Mouse (Mus musculus): ENCODE measurements around the gene Xirp1. TPM values are rescaled to one million over a fixed set of nuclear protein-coding genes. Genes with fewer than 3 reads are reported as not detected.

The Xirp1 gene
- polyA plus RNA-seq, 1 experiment, result 3.5 TPM

DNA sequence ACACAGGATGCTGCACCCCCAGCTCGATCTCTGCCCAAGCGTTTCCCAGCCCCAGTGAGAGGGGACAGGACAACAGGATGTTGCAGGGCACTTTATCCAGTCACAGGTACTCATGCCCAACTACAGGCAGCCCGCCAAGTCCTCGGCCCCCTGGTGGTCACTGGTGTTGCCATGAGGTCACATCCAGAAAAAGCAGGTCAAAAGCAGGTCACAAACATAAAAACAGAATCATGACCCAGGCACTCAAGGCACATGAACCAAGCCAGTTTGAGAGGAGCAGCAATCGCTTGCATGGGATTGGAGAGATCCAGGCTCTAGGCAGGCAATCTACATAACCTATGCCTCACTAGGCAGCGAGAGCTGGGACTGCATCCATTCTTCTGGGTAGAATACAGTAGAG is 53.2 kb downstream of the Xirp1 start:
- H3ac ChIP-seq (ENCODE audit: control insufficient read depth, insufficient read length, low read depth), result no peak overlapping the region
- TF ChIP-seq FOSL1 (IDR thresholded peaks at IDR 0.05; ENCODE audit: insufficient read depth, low read length, poor library complexity, severe bottlenecking), result no peak
- TF ChIP-seq MYOG (IDR thresholded peaks at IDR 0.05; ENCODE audit: control insufficient read depth, extremely low read depth, insufficient read length), result no peak
- no peak for TF ChIP-seq CTCF (IDR thresholded peaks at IDR 0.05; ENCODE audit: control insufficient read depth, insufficient read depth, insufficient read length)
- TF ChIP-seq CEBPB (IDR thresholded peaks at IDR 0.05; ENCODE audit: low read depth), result no peak
- TF ChIP-seq USF1 (IDR thresholded peaks at IDR 0.05; ENCODE audit: low read depth), result no peak
- TF ChIP-seq MAX (IDR thresholded peaks at IDR 0.05), result no peak
- TF ChIP-seq MYOD1 (IDR thresholded peaks at IDR 0.05; ENCODE audit: control insufficient read depth, insufficient read length, low read depth), result no peak

DNA sequence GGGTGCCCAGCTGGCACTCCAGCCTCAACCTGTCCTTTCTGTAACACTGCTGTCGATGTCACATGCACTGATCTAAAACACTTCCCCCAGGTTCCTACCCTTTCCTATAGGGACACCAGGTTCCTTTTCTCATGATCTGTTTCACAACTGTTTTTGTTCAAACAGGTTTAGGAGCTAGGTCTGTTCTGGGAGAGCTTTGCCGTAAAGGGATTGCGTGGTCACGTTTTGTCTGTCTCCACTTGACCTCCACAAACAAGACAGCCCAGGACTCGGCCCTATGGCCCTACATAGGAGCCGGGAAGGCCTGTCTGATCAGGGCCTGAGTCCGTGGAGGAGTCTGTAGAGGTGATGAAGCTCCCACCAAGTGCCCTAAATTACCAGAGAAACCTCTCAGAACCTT is 53.6 kb downstream of the Xirp1 start:
- Histone ChIP-seq H3ac (ENCODE audit: control insufficient read depth, insufficient read length, low read depth) (no peak overlapping the region), H3K4me3 (ENCODE audit: insufficient read depth, poor library complexity, severe bottlenecking) (no peak overlapping the region), H3K27me3 (ENCODE audit: control insufficient read depth, insufficient read depth, insufficient read length) (no peaks in the 10 kb centered on the region), H3K79me3 (ENCODE audit: low read depth) (no peaks in the 10 kb centered on the region), H3K36me3 (ENCODE audit: control insufficient read depth, insufficient read depth) (peaks cover 26% of the 10 kb centered on the region), H3K79me2 (ENCODE audit: control insufficient read depth, insufficient read depth) (no peaks in the 10 kb centered on the region)
- TF ChIP-seq CEBPB (IDR thresholded peaks at IDR 0.05; ENCODE audit: low read depth), result no peak

More for the DNA sequence above, 53.2 kb downstream of the Xirp1 start:
- Histone ChIP-seq H3K4me3 (ENCODE audit: insufficient read depth, poor library complexity, severe bottlenecking) (no peak overlapping the region), H3K36me3 (ENCODE audit: control insufficient read depth, insufficient read depth) (peaks cover 30% of the 10 kb centered on the region), H3K27me3 (ENCODE audit: control insufficient read depth, insufficient read depth, insufficient read length) (no peaks in the 10 kb centered on the region), H3K79me3 (ENCODE audit: low read depth) (no peaks in the 10 kb centered on the region), H3K79me2 (ENCODE audit: control insufficient read depth, insufficient read depth) (no peaks in the 10 kb centered on the region)

DNA sequence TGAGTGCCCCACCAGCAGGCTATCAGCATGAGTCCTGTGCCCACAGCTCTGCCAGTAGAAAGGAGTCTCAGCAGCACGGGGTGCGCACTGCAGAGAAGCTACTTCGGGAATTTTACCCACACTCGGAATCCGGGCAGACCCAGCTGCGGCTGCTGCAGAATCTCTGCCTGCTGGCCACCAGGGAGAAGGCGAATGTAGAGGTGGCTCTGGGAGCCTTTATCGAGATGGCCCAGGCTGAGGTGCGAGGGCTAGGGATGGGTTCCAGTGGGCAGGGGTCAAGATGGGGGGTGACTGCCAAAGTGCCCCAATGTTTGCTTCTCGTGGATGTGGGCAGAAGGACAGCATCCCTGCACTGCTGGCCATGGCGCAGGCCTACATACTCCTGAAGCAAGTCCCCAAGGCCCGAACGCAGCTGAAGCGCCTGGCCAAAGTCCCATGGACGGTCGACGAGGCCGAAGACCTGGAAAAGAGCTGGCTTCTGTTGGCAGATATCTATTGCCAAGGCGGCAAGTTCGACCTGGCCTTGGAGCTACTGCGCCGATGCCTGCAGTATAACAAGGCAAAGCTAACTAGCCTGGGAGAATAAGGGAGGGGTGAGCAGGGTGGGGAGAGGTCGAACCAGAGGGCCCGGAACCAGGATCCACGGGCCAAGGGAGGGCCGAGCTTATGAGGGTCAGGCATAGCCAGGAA is 57.0 kb downstream of the Xirp1 start:
- TF ChIP-seq MYOD1 (IDR thresholded peaks at IDR 0.05; ENCODE audit: control insufficient read depth, insufficient read length, low read depth), result no peak
- TF ChIP-seq FOSL1 (IDR thresholded peaks at IDR 0.05; ENCODE audit: insufficient read depth, low read length, poor library complexity, severe bottlenecking), result no peak
- no peak for TF ChIP-seq MAX (IDR thresholded peaks at IDR 0.05)
- TF ChIP-seq CTCF (IDR thresholded peaks at IDR 0.05; ENCODE audit: control insufficient read depth, insufficient read depth, insufficient read length), result no peak

DNA sequence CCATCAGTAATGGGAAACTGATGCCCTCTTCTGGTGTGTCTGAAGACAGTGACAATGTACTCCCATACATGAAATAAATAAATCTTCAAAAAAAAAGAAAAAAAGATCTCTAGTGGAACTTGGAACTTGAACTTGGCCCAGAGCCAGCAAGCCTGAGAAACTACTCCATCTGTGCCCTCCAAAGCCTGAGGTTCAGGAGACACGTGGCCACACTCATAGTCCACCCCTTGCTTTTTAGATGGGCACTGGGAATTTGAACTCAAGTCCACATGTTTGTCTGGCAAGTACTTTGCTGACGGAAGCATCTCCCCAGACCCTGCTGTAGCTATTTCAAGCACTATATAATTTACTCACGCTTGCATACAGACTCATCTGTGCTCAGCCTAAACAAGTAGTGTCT is 58.2 kb downstream of the Xirp1 start:
- TF ChIP-seq MYOD1 (IDR thresholded peaks at IDR 0.05; ENCODE audit: control insufficient read depth, insufficient read length, low read depth) (no peak), USF1 (IDR thresholded peaks at IDR 0.05; ENCODE audit: low read depth) (no peak), CTCF (IDR thresholded peaks at IDR 0.05; ENCODE audit: control insufficient read depth, insufficient read depth, insufficient read length) (no peak), MYOG (IDR thresholded peaks at IDR 0.05; ENCODE audit: control insufficient read depth, extremely low read depth, insufficient read length) (no peak), CEBPB (IDR thresholded peaks at IDR 0.05; ENCODE audit: low read depth) (no peak), MAX (IDR thresholded peaks at IDR 0.05) (no peak), FOSL1 (IDR thresholded peaks at IDR 0.05; ENCODE audit: insufficient read depth, low read length, poor library complexity, severe bottlenecking) (no peak)
- Histone ChIP-seq H3K4me3 (ENCODE audit: insufficient read depth, poor library complexity, severe bottlenecking) (no peak overlapping the region), H3K36me3 (ENCODE audit: control insufficient read depth, insufficient read depth) (no peaks in the 10 kb centered on the region), H3K79me2 (ENCODE audit: control insufficient read depth, insufficient read depth) (no peaks in the 10 kb centered on the region), H3ac (ENCODE audit: control insufficient read depth, insufficient read length, low read depth) (no peak overlapping the region), H3K27me3 (ENCODE audit: control insufficient read depth, insufficient read depth, insufficient read length) (no peaks in the 10 kb centered on the region), H3K79me3 (ENCODE audit: low read depth) (no peaks in the 10 kb centered on the region)

More for the DNA sequence above, 57.0 kb downstream of the Xirp1 start:
- no peak overlapping the region for H3K4me3 ChIP-seq (ENCODE audit: insufficient read depth, poor library complexity, severe bottlenecking)
- no peak overlapping the region for H3ac ChIP-seq (ENCODE audit: control insufficient read depth, insufficient read length, low read depth)
- H3K79me3 ChIP-seq (ENCODE audit: low read depth), result no peaks in the 10 kb centered on the region
- no peaks in the 10 kb centered on the region for H3K27me3 ChIP-seq (ENCODE audit: control insufficient read depth, insufficient read depth, insufficient read length)
- H3K36me3 ChIP-seq (ENCODE audit: control insufficient read depth, insufficient read depth), result no peaks in the 10 kb centered on the region
- no peaks in the 10 kb centered on the region for H3K79me2 ChIP-seq (ENCODE audit: control insufficient read depth, insufficient read depth)

DNA sequence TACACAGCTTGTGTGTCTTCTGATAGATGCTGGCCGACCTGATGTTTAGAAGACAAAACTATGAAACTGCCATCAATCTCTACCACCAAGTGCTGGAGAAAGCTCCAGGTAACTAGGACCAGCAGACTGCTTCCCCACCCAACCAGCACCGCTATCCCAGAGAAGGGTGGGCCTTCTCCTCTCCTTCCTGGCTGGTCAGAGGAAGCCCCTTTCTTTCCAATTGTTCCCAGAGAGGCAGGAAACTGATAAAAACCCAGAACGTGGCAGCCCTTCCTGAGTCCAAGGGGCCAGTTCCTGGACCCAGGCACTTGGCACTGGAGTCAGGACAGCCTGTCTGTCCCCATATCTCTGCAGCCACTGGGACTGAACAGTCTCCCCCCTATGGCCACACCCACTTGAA is 59.2 kb downstream of the Xirp1 start:
- H3K36me3 ChIP-seq (ENCODE audit: control insufficient read depth, insufficient read depth), result no peaks in the 10 kb centered on the region
- no peak overlapping the region for H3ac ChIP-seq (ENCODE audit: control insufficient read depth, insufficient read length, low read depth)
- no peaks in the 10 kb centered on the region for H3K79me2 ChIP-seq (ENCODE audit: control insufficient read depth, insufficient read depth)
- no peaks in the 10 kb centered on the region for H3K27me3 ChIP-seq (ENCODE audit: control insufficient read depth, insufficient read depth, insufficient read length)
- H3K4me3 ChIP-seq (ENCODE audit: insufficient read depth, poor library complexity, severe bottlenecking), result no peak overlapping the region
- no peaks in the 10 kb centered on the region for H3K79me3 ChIP-seq (ENCODE audit: low read depth)
- TF ChIP-seq MAX (IDR thresholded peaks at IDR 0.05) (no peak), FOSL1 (IDR thresholded peaks at IDR 0.05; ENCODE audit: insufficient read depth, low read length, poor library complexity, severe bottlenecking) (no peak), MYOD1 (IDR thresholded peaks at IDR 0.05; ENCODE audit: control insufficient read depth, insufficient read length, low read depth) (no peak), USF1 (IDR thresholded peaks at IDR 0.05; ENCODE audit: low read depth) (no peak), CTCF (IDR thresholded peaks at IDR 0.05; ENCODE audit: control insufficient read depth, insufficient read depth, insufficient read length) (no peak), CEBPB (IDR thresholded peaks at IDR 0.05; ENCODE audit: low read depth) (no peak), MYOG (IDR thresholded peaks at IDR 0.05; ENCODE audit: control insufficient read depth, extremely low read depth, insufficient read length) (no peak)

Other genes with a start within 250 kb of the Xirp1 start
- 0.01 TPM for gene Scn11a, start 198.1 kb downstream of the Xirp1 start, polyA plus RNA-seq (2012; fragmentation: generic; extraction: Trizol)
- gene Wdr48, start 128.7 kb downstream of the Xirp1 start, polyA plus RNA-seq (2012; fragmentation: generic; extraction: Trizol), result 16.8 TPM
- gene Gorasp1, start 86.0 kb downstream of the Xirp1 start, polyA plus RNA-seq (2012; fragmentation: generic; extraction: Trizol), result 11.0 TPM
- gene Ttc21a, start 86.0 kb downstream of the Xirp1 start, polyA plus RNA-seq (2012; fragmentation: generic; extraction: Trizol), result 0.06 TPM
- gene Csrnp1, start 38.9 kb downstream of the Xirp1 start, polyA plus RNA-seq (2012; fragmentation: generic; extraction: Trizol), result 21.2 TPM
- gene Cx3cr1, start 46.3 kb upstream of the Xirp1 start, polyA plus RNA-seq (2012; fragmentation: generic; extraction: Trizol), result 0.04 TPM
- not detected for gene Ccr8, start 68.5 kb upstream of the Xirp1 start, polyA plus RNA-seq (2012; fragmentation: generic; extraction: Trizol)
- gene Slc25a38, start 86.8 kb upstream of the Xirp1 start, polyA plus RNA-seq (2012; fragmentation: generic; extraction: Trizol), result 17.1 TPM
- gene Rpsa, start 104.1 kb upstream of the Xirp1 start, polyA plus RNA-seq (2012; fragmentation: generic; extraction: Trizol), result 3,947 TPM
- not detected for gene Mobp, start 126.1 kb upstream of the Xirp1 start, polyA plus RNA-seq (2012; fragmentation: generic; extraction: Trizol)